Mouse (Mus musculus): Measurements from ENCODE around the gene S100a7a.

DNA sequence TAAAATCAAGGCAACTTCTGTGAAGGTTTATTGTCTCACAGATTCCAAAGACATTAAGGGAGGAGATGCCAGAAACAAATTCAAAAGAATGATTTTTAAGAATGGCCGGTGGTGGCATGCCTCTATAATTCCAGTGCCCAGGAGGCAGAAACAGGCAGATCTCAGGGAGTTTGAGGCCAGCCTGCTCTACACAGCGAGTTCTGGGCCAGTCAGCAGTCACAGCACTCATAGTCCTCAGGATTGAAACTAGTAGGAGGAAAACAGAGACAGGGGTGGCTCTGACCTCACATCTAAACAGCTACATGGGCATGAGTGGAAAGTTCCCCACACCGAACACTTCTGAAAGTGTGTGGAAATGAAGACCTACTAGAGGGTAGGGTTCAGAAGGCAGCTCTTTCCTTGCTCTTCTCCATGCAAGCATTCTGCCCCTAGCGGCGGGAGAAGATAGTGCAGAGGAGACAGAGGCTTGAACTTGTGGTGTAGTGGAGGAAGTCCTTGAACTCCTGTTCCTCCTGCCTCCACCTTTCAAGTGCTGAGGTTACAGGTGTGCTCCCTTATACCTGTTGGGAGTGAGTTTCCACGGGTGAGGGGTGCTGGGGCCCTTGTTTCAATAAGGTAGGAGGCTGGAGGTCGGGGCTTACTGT, 14.2 kb upstream of the S100a7a start:
- no peak for TF ChIP-seq MAX (IDR thresholded peaks at IDR 0.05; ENCODE audit: low read length)
- no peak for TF ChIP-seq CHD2 (IDR thresholded peaks at IDR 0.05; ENCODE audit: low read length)
- no peak for TF ChIP-seq EP300 (IDR thresholded peaks at IDR 0.05; ENCODE audit: low read depth in 1 of 2, low read length in 2 of 2)
- peak; percentile 75 to 97 (median 76) for TF ChIP-seq CTCF (IDR thresholded peaks at IDR 0.05 in 2 of 3, conservative IDR thresholded peaks at IDR 0.05 in 1 of 3; ENCODE audit: control insufficient read depth in 1 of 3, insufficient read depth in 1 of 3, low read depth in 2 of 3, low read length in 3 of 3, poor library complexity in 1 of 3, severe bottlenecking in 1 of 3)
- no peak for TF ChIP-seq TAL1 (IDR thresholded peaks at IDR 0.05; ENCODE audit: low read length)
- no peak for TF ChIP-seq ZNF384 (IDR thresholded peaks at IDR 0.05; ENCODE audit: low read depth, low read length)
- no peak for TF ChIP-seq MAZ (IDR thresholded peaks at IDR 0.05; ENCODE audit: low read depth, low read length)

All from MEL (cell line).